Mouse (Mus musculus): ENCODE measurements around the gene Slc15a1.

Gene Slc15a1

GRCm38 (mm10) chr14:121493712-121494111 lies 11.3 kb downstream of the Slc15a1 start:
- no peak for DNase-seq (ENCODE audit: low read depth, low spot score)

- DNase-seq (ENCODE audit: low read depth, low spot score): no peak
Observed at GRCm38 (mm10) chr14:121492328-121492727, 12.7 kb downstream of the Slc15a1 start.

GRCm38 (mm10) chr14:121485722-121486121 lies 19.3 kb downstream of the Slc15a1 start:
- DNase-seq (ENCODE audit: low read depth, low spot score): no peak

- DNase-seq (ENCODE audit: low read depth, low spot score): no peak
Observed at GRCm38 (mm10) chr14:121484436-121484835, 20.6 kb downstream of the Slc15a1 start.

- DNase-seq (ENCODE audit: low read depth, low spot score): no peak
Observed at GRCm38 (mm10) chr14:121482181-121482580, 22.9 kb downstream of the Slc15a1 start.

GRCm38 (mm10) chr14:121481591-121481990 lies 23.5 kb downstream of the Slc15a1 start:
- no peak for DNase-seq (ENCODE audit: low read depth, low spot score)

GRCm38 (mm10) chr14:121479096-121479495 lies 26.0 kb downstream of the Slc15a1 start:
- no peak for DNase-seq (ENCODE audit: low read depth, low spot score)

GRCm38 (mm10) chr14:121477925-121478693 lies 26.9 kb downstream of the Slc15a1 start:
- DNase-seq (ENCODE audit: low read depth, low spot score): no peak

- DNase-seq (ENCODE audit: low read depth, low spot score): no peak
Observed at GRCm38 (mm10) chr14:121473869-121474268, 31.2 kb downstream of the Slc15a1 start.

GRCm38 (mm10) chr14:121471545-121472121 lies 33.4 kb downstream of the Slc15a1 start:
- DNase-seq (ENCODE audit: low read depth, low spot score): no peak

GRCm38 (mm10) chr14:121469601-121470000 lies 35.5 kb downstream of the Slc15a1 start:
- DNase-seq (ENCODE audit: low read depth, low spot score): no peak

- no peak for DNase-seq (ENCODE audit: low read depth, low spot score)
Observed at GRCm38 (mm10) chr14:121467646-121468045, 37.4 kb downstream of the Slc15a1 start.

GRCm38 (mm10) chr14:121466501-121466900 lies 38.6 kb downstream of the Slc15a1 start:
- DNase-seq (ENCODE audit: low read depth, low spot score): no peak

GRCm38 (mm10) chr14:121464318-121464717 lies 40.7 kb downstream of the Slc15a1 start:
- no peak for DNase-seq (ENCODE audit: low read depth, low spot score)

GRCm38 (mm10) chr14:121462756-121463155 lies 42.3 kb downstream of the Slc15a1 start:
- no peak for DNase-seq (ENCODE audit: low read depth, low spot score)

GRCm38 (mm10) chr14:121460966-121461365 lies 44.1 kb downstream of the Slc15a1 start:
- no peak for DNase-seq (ENCODE audit: low read depth, low spot score)

- no peak for DNase-seq (ENCODE audit: low read depth, low spot score)
Observed at GRCm38 (mm10) chr14:121458521-121458920, 46.5 kb downstream of the Slc15a1 start.

- no peak for DNase-seq (ENCODE audit: low read depth, low spot score)
Observed at GRCm38 (mm10) chr14:121457536-121457935, 47.5 kb downstream of the Slc15a1 start.

- DNase-seq (ENCODE audit: low read depth, low spot score): no peak
Observed at GRCm38 (mm10) chr14:121456416-121457285, 48.4 kb downstream of the Slc15a1 start.

- DNase-seq (ENCODE audit: low read depth, low spot score): no peak
Observed at GRCm38 (mm10) chr14:121455976-121456375, 49.1 kb downstream of the Slc15a1 start.

GRCm38 (mm10) chr14:121455527-121455926 lies 49.5 kb downstream of the Slc15a1 start:
- peak; percentile 36 for DNase-seq (ENCODE audit: low read depth, low spot score)

- DNase-seq (ENCODE audit: low read depth, low spot score): no peak
Observed at GRCm38 (mm10) chr14:121453130-121453529, 51.9 kb downstream of the Slc15a1 start.
